Mouse (Mus musculus): ENCODE measurements around the gene 2300009A05Rik.

Gene 2300009A05Rik

GRCm38 (mm10) chr9:63398611-63399462, at the start of gene 2300009A05Rik:
Gene 2300009A05Rik, minus strand, starts transcription at chr9:63399246.
- peak; percentile 94 for DNase-seq (ENCODE audit: low spot score)

- DNase-seq (ENCODE audit: low spot score), result peak; percentile 10
Observed at GRCm38 (mm10) chr9:63443695-63444094, 44.6 kb upstream of the 2300009A05Rik start.

GRCm38 (mm10) chr9:63430652-63431051, 31.6 kb upstream of the 2300009A05Rik start:
- no peak for DNase-seq (ENCODE audit: low spot score)

- DNase-seq (ENCODE audit: low spot score), result peak; percentile 35
Observed at GRCm38 (mm10) chr9:63421096-63421736, 22.2 kb upstream of the 2300009A05Rik start.

- peak; percentile 16 for DNase-seq (ENCODE audit: low spot score)
Observed at GRCm38 (mm10) chr9:63420396-63420795, 21.4 kb upstream of the 2300009A05Rik start.

GRCm38 (mm10) chr9:63400176-63400575, 1.1 kb upstream of the 2300009A05Rik start:
- no peak for DNase-seq (ENCODE audit: low spot score)

GRCm38 (mm10) chr9:63399463-63399815, 393 bp upstream of the 2300009A05Rik start:
- DNase-seq (ENCODE audit: low spot score), result no peak

GRCm38 (mm10) chr9:63395612-63396011, 3.4 kb downstream of the 2300009A05Rik start:
- DNase-seq (ENCODE audit: low spot score), result no peak

- DNase-seq (ENCODE audit: low spot score), result no peak
Observed at GRCm38 (mm10) chr9:63391307-63391706, 7.7 kb downstream of the 2300009A05Rik start.

- DNase-seq (ENCODE audit: low spot score), result no peak
Observed at GRCm38 (mm10) chr9:63382761-63383160, 16.3 kb downstream of the 2300009A05Rik start.

GRCm38 (mm10) chr9:63380326-63380725, 18.7 kb downstream of the 2300009A05Rik start:
- no peak for DNase-seq (ENCODE audit: low spot score)

- no peak for DNase-seq (ENCODE audit: low spot score)
Observed at GRCm38 (mm10) chr9:63378174-63378573, 20.9 kb downstream of the 2300009A05Rik start.

- DNase-seq (ENCODE audit: low spot score), result peak; percentile 91
Observed at GRCm38 (mm10) chr9:63377270-63378142, 21.5 kb downstream of the 2300009A05Rik start, which contains the start of gene Map2k5. Gene Map2k5, minus strand, starts transcription at chr9:63377902.

- DNase-seq (ENCODE audit: low spot score), result no peak
Observed at GRCm38 (mm10) chr9:63373315-63373714, 25.7 kb downstream of the 2300009A05Rik start.

GRCm38 (mm10) chr9:63372541-63372940, 26.5 kb downstream of the 2300009A05Rik start:
- DNase-seq (ENCODE audit: low spot score), result no peak

- DNase-seq (ENCODE audit: low spot score), result no peak
Observed at GRCm38 (mm10) chr9:63360410-63360809, 38.6 kb downstream of the 2300009A05Rik start.

- no peak for DNase-seq (ENCODE audit: low spot score)
Observed at GRCm38 (mm10) chr9:63359016-63359415, 40.0 kb downstream of the 2300009A05Rik start.

GRCm38 (mm10) chr9:63356721-63357120, 42.3 kb downstream of the 2300009A05Rik start:
- no peak for DNase-seq (ENCODE audit: low spot score)

- no peak for DNase-seq (ENCODE audit: low spot score)
Observed at GRCm38 (mm10) chr9:63356278-63356677, 42.8 kb downstream of the 2300009A05Rik start.

GRCm38 (mm10) chr9:63354168-63354567, 44.9 kb downstream of the 2300009A05Rik start:
- DNase-seq (ENCODE audit: low spot score), result no peak

- no peak for DNase-seq (ENCODE audit: low spot score)
Observed at GRCm38 (mm10) chr9:63350030-63350429, 49.0 kb downstream of the 2300009A05Rik start.

- DNase-seq (ENCODE audit: low spot score), result no peak
Observed at GRCm38 (mm10) chr9:63349241-63349640, 49.8 kb downstream of the 2300009A05Rik start.
